Mouse (Mus musculus) spleen, postnatal 0 days (tissue): ENCODE results near the gene Nsmce3. TPM values are rescaled to one million over a fixed set of nuclear protein-coding genes. Genes with fewer than 3 reads are reported as not detected.

Source experiments
- polyA plus RNA-seq: library from polyadenylated mRNA; unstranded; fragments of >200 nt; fragmentation: Nextera tagmentation; extraction: Ambion mirVana; gene quantifications from 2 replicates; pipeline ENCODE4 v1.2.1, GENCODE M21; 2015

Nsmce3 gene
- polyA plus RNA-seq: 6.6 and 6.9 TPM in 2 replicates

DNA sequence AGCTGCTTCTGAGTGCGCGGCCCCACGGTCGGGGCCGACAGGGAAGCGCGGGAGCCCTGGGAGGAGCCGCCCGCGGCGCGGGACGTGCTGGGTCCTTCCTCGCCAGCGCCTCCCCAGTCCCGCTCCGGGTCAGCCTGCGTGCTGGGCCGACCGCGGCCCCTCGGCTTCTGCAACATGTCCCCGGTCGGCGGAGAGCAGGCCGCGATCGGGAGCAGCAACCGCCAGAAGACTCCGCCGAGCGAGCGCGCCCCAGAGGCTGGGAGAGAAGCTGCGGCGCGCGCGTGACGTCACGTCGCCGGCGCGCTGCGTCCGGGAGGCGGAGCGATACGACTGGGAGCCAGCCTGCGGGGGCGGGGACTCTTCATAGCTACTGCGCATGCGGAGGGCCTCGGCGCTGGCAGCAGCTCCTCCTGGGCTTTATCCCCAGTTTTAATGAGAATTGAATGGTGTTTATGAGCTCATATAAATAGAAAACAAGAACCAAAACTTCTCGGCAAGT is at the start of gene Nsmce3:
TSS of gene Nsmce3 (minus strand) at position 255 of the 499 bp plus-strand sequence.

